12 mouse cellular contexts compared by ENCODE assay signal in genomic region chr8:105354549-105354948, GRCm38 (mm10). TPM values are rescaled to one million over a fixed set of nuclear protein-coding genes. Genes with fewer than 3 reads are reported as not detected.
"Had no signal": no experiment of that assay in that cellular context is flagged by ENCODE, and none has a peak within 500 bp of the region (broad histone marks: within the 10 kb centered on the region; RNA-seq: fewer than 3 reads in every experiment).

No protein-coding gene starts in this region.

- H3K4me2 ChIP-seq: limb, embryonic 12.5 days; liver, embryonic 13.5 days; lung, embryonic 15.5 days; midbrain, embryonic 11.5 days had no signal

- H3K27ac ChIP-seq: limb, embryonic 12.5 days; liver, embryonic 13.5 days; lung, embryonic 15.5 days; macrophage had no signal

- ATAC-seq: liver, postnatal 0 days; midbrain, embryonic 16.5 days had no signal

- H3K36me3 ChIP-seq: liver, embryonic 13.5 days had no signal

- H3K9ac ChIP-seq: limb, embryonic 12.5 days; liver, embryonic 13.5 days; liver, postnatal 0 days; lung, embryonic 15.5 days had no signal

- DNase-seq: layer of hippocampus, adult 9-11 months; layer of hippocampus, postnatal 36 days; liver; liver, embryonic 13.5 days; lung, postnatal 14 days had no signal

- H3K4me3 ChIP-seq: limb, embryonic 12.5 days; liver, embryonic 13.5 days; lung, embryonic 15.5 days had no signal

- H3K27me3 ChIP-seq: limb, embryonic 12.5 days; lung, embryonic 15.5 days had no signal

- H3K9me3 ChIP-seq: limb, embryonic 12.5 days; liver, embryonic 13.5 days; lung, embryonic 15.5 days; megakaryocyte, embryonic 14.5 days had no signal

RNA-seq across cellular contexts. Expression of gene Plekhg4, which starts 18.5 kb away (rescaled TPM):
- polyA plus RNA-seq: liver, postnatal 0 days; macrophage had no signal
